Mouse (Mus musculus) adrenal gland, postnatal 25 days (tissue): ENCODE measurements at regions not wholly inside any gene's neighbourhood (a gene's known extent, or its start where the extent isn't known, plus 50 kb on each side); places are given as distances from the start of the nearest gene placed in this dataset.

Experiments
- DNase-seq: peaks from one replicate; pipeline ENCODE4 v3.0.0; 2021; ENCODE audit warnings: mixed read lengths

DNA sequence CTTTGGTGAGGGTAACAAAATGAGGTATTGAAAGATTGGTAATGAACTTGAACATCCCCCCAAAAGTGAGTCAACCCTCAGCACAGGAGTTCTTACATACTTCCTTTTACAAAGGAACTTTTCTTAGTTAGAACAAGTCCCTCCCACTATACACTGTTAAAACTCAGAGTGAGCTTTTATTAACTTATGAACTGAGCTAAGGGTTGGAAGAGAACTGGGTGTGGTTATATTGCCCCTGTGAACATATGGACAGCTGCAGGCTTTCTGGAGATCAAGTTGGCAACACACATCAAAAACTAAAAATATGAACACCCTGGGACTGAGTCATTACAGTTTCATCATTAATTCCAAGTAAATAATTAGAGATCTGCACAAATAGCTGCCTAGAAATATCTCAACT is 103.1 kb upstream of the Tmc3 start:
- DNase-seq: no peak

DNA sequence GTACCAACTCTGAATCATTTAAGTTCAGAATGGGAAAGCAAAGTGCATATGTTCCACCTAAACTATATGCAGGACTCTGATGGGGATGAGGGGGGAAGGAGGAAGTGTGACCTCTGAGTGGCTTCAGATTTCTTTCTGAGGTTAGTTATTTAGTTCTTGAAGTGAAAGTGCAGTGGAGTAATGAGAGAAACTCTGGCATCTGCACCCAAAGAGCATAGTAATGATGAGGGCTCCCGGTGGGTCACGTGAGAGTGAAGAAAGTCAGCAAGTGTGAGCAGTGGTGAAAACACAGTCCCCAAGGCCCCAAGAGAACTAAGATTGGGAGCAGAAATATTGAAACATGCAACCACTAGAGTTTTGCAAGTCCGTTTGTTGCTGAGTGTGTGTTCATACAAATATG is 102.5 kb upstream of the Tmc3 start:
- no peak for DNase-seq

DNA sequence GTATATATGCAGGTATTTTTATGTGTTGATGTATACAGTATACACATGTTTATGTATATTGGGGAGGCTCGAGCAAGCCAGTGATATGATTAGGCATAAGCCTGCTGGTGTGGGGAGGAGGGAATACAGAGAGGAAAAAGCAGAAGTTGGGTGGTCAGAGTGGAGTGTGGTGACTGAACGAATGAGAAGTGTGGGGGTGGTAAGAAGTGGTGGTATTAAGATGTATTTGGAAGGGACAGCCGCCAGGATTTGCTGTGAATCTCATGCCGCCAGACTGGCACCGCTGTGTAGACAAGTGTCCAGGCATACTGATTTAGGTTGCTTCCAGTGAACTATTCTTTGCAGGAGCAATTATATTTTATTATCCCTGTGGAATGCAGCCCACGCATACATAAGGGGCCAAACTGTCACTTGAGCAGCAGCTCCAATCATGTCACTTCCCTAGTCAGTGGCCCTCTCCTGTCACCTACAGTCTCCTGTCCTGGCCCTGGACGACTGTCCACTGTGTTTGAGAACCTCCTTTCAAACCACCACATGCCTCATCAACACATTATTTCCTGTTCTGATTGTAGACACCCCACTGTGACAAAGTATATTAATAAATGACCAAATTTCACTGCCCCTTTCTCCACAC is 101.9 kb upstream of the Tmc3 start:
- no peak for DNase-seq

DNA sequence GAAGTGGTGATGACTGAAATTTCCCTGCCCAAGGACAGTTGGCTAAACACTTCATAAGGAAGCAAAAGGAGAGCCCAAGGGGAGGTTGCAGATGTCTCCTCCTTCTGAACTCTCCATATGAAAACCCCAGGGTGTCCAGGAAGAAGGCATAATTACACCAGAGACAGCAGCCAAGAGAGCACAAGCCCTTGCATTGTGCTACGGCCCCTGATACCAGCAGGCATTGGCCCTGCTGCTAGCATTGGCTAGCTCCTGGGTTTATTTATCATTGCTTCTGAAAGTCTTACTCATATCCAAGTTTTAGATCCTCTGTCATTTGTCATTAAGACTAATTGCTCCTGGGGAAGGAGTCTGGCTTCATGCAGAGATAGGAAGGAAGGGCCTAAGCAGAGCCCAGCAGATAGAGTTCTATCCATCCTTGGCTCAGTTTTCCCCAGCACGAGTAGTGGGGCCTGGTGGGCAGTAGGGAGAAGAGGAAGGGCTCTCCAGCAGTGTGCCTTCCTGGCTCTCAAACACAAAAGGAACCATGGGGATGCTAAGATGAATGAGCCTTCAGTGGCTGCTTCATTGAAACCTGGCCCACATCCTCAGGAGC is 98.5 kb upstream of the Tmc3 start:
- peak; percentile 7 for DNase-seq

DNA sequence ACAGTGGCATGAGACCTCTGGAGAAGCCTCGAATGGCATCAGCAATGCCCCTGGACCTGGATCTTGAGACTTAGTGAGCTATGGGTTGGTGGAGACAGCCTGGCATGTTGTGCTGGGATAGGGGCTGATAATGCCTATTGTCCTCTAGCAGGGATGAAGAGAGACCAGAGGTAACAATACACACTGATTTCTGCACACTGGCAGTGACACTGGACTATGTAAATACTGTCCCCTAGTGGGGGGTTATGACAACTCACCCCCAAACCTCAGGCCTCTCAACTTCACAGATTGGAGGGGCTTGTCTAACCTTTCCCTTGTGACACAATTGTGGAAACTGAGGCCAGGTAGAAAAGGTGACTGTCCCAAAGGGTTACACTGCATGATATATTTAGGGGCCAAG is 94.9 kb upstream of the Tmc3 start:
- no peak for DNase-seq

DNA sequence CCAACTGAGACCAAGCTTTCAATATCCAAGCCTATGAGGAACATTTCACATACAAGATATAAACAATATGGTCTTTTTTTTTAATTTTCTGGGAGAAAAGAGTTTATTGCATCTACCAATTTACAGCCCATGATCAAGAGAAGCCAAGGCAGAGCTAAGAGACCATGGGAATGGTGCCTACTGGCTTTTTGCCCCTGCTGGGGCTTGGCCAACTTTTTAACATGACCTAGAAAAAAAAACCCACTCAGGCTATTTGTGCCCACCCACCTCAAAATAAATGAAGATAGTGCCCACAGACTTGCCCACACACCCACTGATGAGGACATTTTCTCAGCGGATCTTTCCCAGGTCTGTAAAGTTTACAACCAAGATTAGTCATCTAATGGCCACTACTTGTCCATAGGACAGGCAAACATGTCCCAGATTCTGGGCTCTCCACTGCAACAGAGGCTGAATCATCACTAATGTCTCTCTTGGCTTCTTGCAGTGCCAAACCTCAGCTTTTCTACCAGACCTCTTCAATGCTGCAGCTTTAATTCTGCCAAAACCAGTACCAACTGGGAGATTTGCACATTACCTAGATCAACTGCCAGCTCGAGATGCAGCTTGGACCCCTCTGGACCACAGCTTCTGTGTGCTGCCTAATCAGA is 79.6 kb upstream of the Tmc3 start:
- DNase-seq: no peak

DNA sequence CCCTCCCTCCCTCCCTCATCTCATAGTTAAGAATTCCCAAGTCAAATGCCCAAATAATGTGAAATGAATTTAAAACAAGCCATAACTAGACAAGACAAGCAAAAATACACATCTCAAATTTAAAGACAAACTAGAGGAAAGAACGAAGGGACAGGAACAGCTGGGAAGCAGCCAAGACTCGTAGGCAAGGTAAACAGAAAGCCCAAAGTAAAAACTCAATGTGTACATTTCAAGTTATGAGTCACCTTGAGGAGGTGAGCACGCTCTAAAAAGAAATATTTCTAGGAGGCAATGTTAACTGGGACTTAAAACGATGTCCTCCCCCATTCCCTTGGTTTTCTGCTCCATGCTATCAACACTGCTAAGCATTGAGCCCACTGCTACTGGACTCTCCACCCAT is 68.4 kb upstream of the Tmc3 start:
- DNase-seq: no peak

DNA sequence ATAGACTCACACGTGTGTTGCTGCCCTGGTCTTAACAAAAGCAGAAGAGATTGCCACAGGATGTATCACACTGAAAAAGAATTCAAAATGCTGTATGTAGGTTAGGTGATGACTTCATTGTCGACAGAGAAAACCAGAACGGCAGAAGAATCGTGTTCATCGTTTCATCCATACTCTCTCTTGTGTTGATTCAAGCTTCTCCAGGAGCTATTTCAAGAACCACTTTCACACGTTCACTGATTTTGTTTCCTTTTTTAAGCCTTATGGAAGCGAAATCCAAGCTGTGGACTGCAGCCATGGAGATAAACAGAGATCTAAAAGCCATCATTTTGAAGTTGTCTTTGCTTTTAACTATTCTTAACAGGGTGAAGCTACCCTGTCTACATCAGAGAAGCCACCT is 63.2 kb upstream of the Tmc3 start:
- DNase-seq: no peak
